Mouse (Mus musculus): Measurements from ENCODE around the gene Mamdc2. TPM values are rescaled to one million over a fixed set of nuclear protein-coding genes. Genes with fewer than 3 reads are reported as not detected.
A peak's percentile ranks its signal among the peaks of the same experiment; 100 is the strongest.

The Mamdc2 gene
- polyA plus RNA-seq, 1 experiment from 2014 or later: 12.8 TPM

GRCm38 (mm10) chr19:23354738-23355137 is 93.5 kb downstream of the Mamdc2 start:
- DNase-seq (ENCODE audit: low spot score): peak; percentile 25
- Histone ChIP-seq H3K27ac (ENCODE audit: low read length) (peak overlapping the region; percentile 64; the same call in 1 of the 2 replicates), H3K4me3 (ENCODE audit: low read depth, low read length) (no peak overlapping the region), H3K9me3 (ENCODE audit: low read length) (no peaks in the 10 kb centered on the region), H3K27me3 (replicated peaks; ENCODE audit: insufficient read depth, low read length) (no peaks in the 10 kb centered on the region), H3K4me2 (replicated peaks; ENCODE audit: low read depth, low read length) (no peak overlapping the region), H3K9ac (replicated peaks; ENCODE audit: low read depth) (no peak overlapping the region), H3K36me3 (ENCODE audit: insufficient read depth, low read length) (no peaks in the 10 kb centered on the region), H3K4me1 (ENCODE audit: insufficient read depth, low read depth, low read length) (no peaks in the 10 kb centered on the region)
- TF ChIP-seq CTCF (IDR thresholded peaks at IDR 0.05) (no peak), EP300 (IDR thresholded peaks at IDR 0.05) (no peak)
- WGBS: 76% methylated on average over 6 of the region's 6 CpGs
- ATAC-seq: peak; percentile 16; the same call in 1 of the 2 replicates

GRCm38 (mm10) chr19:23353881-23354401 is 94.3 kb downstream of the Mamdc2 start:
- H3K4me2 ChIP-seq (replicated peaks; ENCODE audit: low read depth, low read length): no peak overlapping the region
- H3K27me3 ChIP-seq (replicated peaks; ENCODE audit: insufficient read depth, low read length): no peaks in the 10 kb centered on the region
- no peak overlapping the region for H3K9ac ChIP-seq (replicated peaks; ENCODE audit: low read depth)
- H3K9me3 ChIP-seq (ENCODE audit: low read length): no peaks in the 10 kb centered on the region
- no peak overlapping the region for H3K4me3 ChIP-seq (ENCODE audit: low read depth, low read length)
- 29% methylated on average over 9 of the region's 9 CpGs for WGBS
- no peaks in the 10 kb centered on the region for H3K4me1 ChIP-seq (ENCODE audit: insufficient read depth, low read depth, low read length)
- ATAC-seq: peak; percentile 77
- peak; percentile 62 for DNase-seq (ENCODE audit: low spot score)
- no peaks in the 10 kb centered on the region for H3K36me3 ChIP-seq (ENCODE audit: insufficient read depth, low read length)
- H3K27ac ChIP-seq (ENCODE audit: low read length): peak overlapping the region; percentile 64
- no peak for TF ChIP-seq CTCF (IDR thresholded peaks at IDR 0.05)
- 0 out of 2 replicates have a peak, but pooled peaks have one; percentile 28 for TF ChIP-seq EP300 (IDR thresholded peaks at IDR 0.05)

DNA sequence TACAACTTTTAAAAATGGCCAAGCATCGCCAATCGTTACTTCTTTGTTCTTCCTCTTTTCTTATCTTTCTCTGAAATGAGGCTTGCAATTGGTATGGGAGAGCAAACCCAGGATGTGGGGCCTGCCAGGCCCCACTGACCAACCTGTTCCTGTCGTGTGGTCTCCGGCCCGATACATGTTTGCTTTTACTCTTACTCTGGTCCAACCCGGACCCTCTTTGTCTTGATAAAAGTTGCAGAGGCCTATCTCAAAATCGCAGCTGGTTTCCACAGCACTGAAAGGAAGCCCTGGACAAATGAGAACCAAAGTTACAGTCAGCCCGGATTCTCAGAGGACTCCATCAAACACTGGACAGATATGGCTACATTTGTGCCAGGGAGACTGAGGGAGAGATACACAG is 95.1 kb downstream of the Mamdc2 start:
- peak overlapping the region; percentile 28; the same call in 1 of the 2 replicates for H3K27ac ChIP-seq (ENCODE audit: low read length)
- no peak overlapping the region for H3K9ac ChIP-seq (replicated peaks; ENCODE audit: low read depth)
- no peak for TF ChIP-seq CTCF (IDR thresholded peaks at IDR 0.05)
- no peak overlapping the region for H3K4me2 ChIP-seq (replicated peaks; ENCODE audit: low read depth, low read length)
- DNase-seq (ENCODE audit: low spot score) (no peak), ATAC-seq (no peak)
- no peaks in the 10 kb centered on the region for H3K9me3 ChIP-seq (ENCODE audit: low read length)
- no peaks in the 10 kb centered on the region for H3K4me1 ChIP-seq (ENCODE audit: insufficient read depth, low read depth, low read length)
- WGBS: 14% methylated on average over 8 of the region's 8 CpGs
- no peaks in the 10 kb centered on the region for H3K36me3 ChIP-seq (ENCODE audit: insufficient read depth, low read length)
- H3K4me3 ChIP-seq (ENCODE audit: low read depth, low read length): no peak overlapping the region
- no peaks in the 10 kb centered on the region for H3K27me3 ChIP-seq (replicated peaks; ENCODE audit: insufficient read depth, low read length)

DNA sequence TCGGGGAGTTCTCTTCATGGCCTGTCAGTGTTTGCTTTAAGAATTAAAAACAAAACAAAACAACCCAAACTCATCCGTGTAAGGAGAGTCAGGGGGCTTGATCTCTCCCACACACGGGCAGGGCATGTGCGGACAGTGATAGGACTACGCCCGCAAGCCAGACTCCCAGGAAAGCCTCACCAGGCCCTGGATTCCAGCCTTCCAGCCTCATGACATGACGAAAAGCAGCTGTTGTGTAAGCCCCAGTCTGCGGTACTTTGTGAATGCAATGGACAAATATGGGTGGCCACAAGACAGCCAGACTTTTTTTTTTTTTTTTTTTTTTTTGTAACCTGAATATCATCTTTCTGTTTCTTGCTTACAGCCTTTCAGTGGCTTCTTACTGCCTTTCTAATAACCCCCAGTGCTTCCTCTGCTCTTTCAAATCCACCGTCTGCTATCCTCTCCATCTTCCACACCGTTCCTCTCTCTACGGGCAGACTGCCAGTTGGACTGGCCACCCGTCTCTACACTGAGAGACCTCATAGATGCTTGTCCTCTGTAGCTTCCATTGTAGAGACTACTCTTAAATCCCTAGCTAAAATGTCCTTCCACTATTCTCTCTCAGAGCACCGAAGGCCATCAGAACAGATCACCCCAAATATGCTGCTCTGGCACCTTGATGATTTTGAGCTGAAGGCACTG is 96.3 kb downstream of the Mamdc2 start:
- no peaks in the 10 kb centered on the region for H3K36me3 ChIP-seq (ENCODE audit: insufficient read depth, low read length)
- H3K4me2 ChIP-seq (replicated peaks; ENCODE audit: low read depth, low read length): no peak overlapping the region
- H3K4me3 ChIP-seq (ENCODE audit: low read depth, low read length): no peak overlapping the region
- WGBS: 65% methylated on average over 13 of the region's 13 CpGs
- no peaks in the 10 kb centered on the region for H3K4me1 ChIP-seq (ENCODE audit: insufficient read depth, low read depth, low read length)
- DNase-seq (ENCODE audit: low spot score) (peak; percentile 72), ATAC-seq (peak; percentile 65)
- no peak for TF ChIP-seq EP300 (IDR thresholded peaks at IDR 0.05)
- TF ChIP-seq CTCF (IDR thresholded peaks at IDR 0.05): no peak
- H3K27me3 ChIP-seq (replicated peaks; ENCODE audit: insufficient read depth, low read length): no peaks in the 10 kb centered on the region
- H3K27ac ChIP-seq (ENCODE audit: low read length): no peak overlapping the region
- H3K9me3 ChIP-seq (ENCODE audit: low read length): no peaks in the 10 kb centered on the region
- no peak overlapping the region for H3K9ac ChIP-seq (replicated peaks; ENCODE audit: low read depth)

DNA sequence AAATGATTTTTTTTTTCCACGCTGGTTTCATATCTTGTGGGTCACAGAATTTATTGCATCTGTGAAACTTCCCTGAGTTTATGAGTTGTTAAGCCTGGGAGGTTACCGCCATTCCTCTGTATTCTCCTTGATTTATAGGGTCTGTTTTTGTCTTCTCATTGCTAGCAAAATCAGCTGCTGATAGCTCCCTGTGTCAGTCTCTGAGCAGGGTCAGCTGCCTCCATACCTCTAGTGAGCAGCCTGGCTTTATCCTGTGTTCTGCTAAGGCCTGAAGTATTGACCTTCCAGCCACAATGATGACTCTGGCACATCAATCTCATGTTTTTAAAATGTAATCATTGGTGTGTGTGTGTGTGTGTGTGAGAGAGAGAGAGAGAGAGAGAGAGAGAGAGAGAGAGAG is 98.3 kb downstream of the Mamdc2 start:
- DNase-seq (ENCODE audit: low spot score) (no peak), ATAC-seq (no peak)
- Histone ChIP-seq H3K4me2 (replicated peaks; ENCODE audit: low read depth, low read length) (no peak overlapping the region), H3K27ac (ENCODE audit: low read length) (no peak overlapping the region), H3K9me3 (ENCODE audit: low read length) (no peaks in the 10 kb centered on the region), H3K4me3 (ENCODE audit: low read depth, low read length) (no peak overlapping the region), H3K27me3 (replicated peaks; ENCODE audit: insufficient read depth, low read length) (no peaks in the 10 kb centered on the region), H3K9ac (replicated peaks; ENCODE audit: low read depth) (no peak overlapping the region), H3K36me3 (ENCODE audit: insufficient read depth, low read length) (no peaks in the 10 kb centered on the region), H3K4me1 (ENCODE audit: insufficient read depth, low read depth, low read length) (no peaks in the 10 kb centered on the region)
- TF ChIP-seq EP300 (IDR thresholded peaks at IDR 0.05): no peak
- TF ChIP-seq CTCF (IDR thresholded peaks at IDR 0.05): no peak
- WGBS: 66% methylated on average over 2 of the region's 2 CpGs

- no peaks in the 10 kb centered on the region for H3K27me3 ChIP-seq (replicated peaks; ENCODE audit: insufficient read depth, low read length)
- no peaks in the 10 kb centered on the region for H3K36me3 ChIP-seq (ENCODE audit: insufficient read depth, low read length)
- whole genome bisulfite sequencing: 81% methylated on average over 3 of the region's 3 CpGs
- H3K9me3 ChIP-seq (ENCODE audit: low read length): no peaks in the 10 kb centered on the region
- no peak overlapping the region for H3K27ac ChIP-seq (ENCODE audit: low read length)
- H3K4me2 ChIP-seq (replicated peaks; ENCODE audit: low read depth, low read length): no peak overlapping the region
- H3K4me3 ChIP-seq (ENCODE audit: low read depth, low read length): no peak overlapping the region
- no peak for DNase-seq (ENCODE audit: low spot score)
- no peak overlapping the region for H3K9ac ChIP-seq (replicated peaks; ENCODE audit: low read depth)
- H3K4me1 ChIP-seq (ENCODE audit: insufficient read depth, low read depth, low read length): no peaks in the 10 kb centered on the region
- no peak for ATAC-seq
- TF ChIP-seq CTCF (IDR thresholded peaks at IDR 0.05) (no peak), EP300 (IDR thresholded peaks at IDR 0.05) (no peak)
Observed at GRCm38 (mm10) chr19:23342782-23343181, 105.5 kb downstream of the Mamdc2 start.
